Mouse (Mus musculus) myocyte (in vitro differentiated cells): ENCODE data around the gene Ppard.

Experiments used
- MAX ChIP-seq: IDR thresholded peaks from one replicate; pipeline ENCODE4 v1.6.1; 2011; ENCODE audit warnings: low read depth, mild to moderate bottlenecking, control low read depth
- POLR2A ChIP-seq: IDR thresholded peaks from one replicate; pipeline ENCODE4 v1.6.1; 2011; ENCODE audit warnings: low read depth, mild to moderate bottlenecking, control low read depth, moderate library complexity; ENCODE audit not compliant: insufficient read length

- TF ChIP-seq POLR2A (no peak), MAX (no peak)
Measured at GRCm38 (mm10) chr17:28252281-28252648, 19.8 kb downstream of the Ppard start.
